Mouse (Mus musculus) CH12.LX (cell line): Measurements from ENCODE around the gene Rbm47. TPM values are rescaled to one million over a fixed set of nuclear protein-coding genes. Genes with fewer than 3 reads are reported as not detected.

Source experiments
- DNase-seq: peaks from one replicate; pipeline ENCODE4 v3.0.0-alpha.2; 2013; ENCODE audit errors: extremely low read depth
- H3K27ac ChIP-seq: 2 replicates; pipeline ENCODE4 v1.5.1; 2012; ENCODE audit warnings: low read depth, mild to moderate bottlenecking, control low read depth, moderate library complexity; ENCODE audit not compliant: insufficient read depth
- H3K27me3 ChIP-seq: replicated peaks from 2 replicates; pipeline ENCODE3; 2012; ENCODE audit warnings: inconsistent platforms
- H3K36me3 ChIP-seq, 2 experiments: replicated peaks in 1 of 2; 2 replicates each; pipeline versions ENCODE3 to v1.6.1; 2012; ENCODE audit warnings: inconsistent platforms in 1 of 2, low read length in 1 of 2, mild to moderate bottlenecking in 1 of 2, mixed read lengths in 1 of 2, moderate library complexity in 1 of 2; ENCODE audit not compliant: control insufficient read depth in 1 of 2, insufficient read depth in 1 of 2
- H3K4me1 ChIP-seq, 2 experiments: 2 replicates each; pipeline ENCODE4 v1.6.1; 2012; ENCODE audit warnings: inconsistent platforms in 1 of 2, moderate library complexity in 1 of 2; ENCODE audit not compliant: insufficient read depth in 2 of 2, control insufficient read depth in 1 of 2
- H3K4me2 ChIP-seq: 2 replicates; pipeline ENCODE4 v1.6.1; 2012; ENCODE audit warnings: low read depth, mild to moderate bottlenecking, control low read depth; ENCODE audit not compliant: poor library complexity, insufficient read depth, severe bottlenecking
- H3K4me3 ChIP-seq, 3 experiments: fragments of 150-350 bp in 1 of 3; sonication (generic) in 1 of 3; replicated peaks in 1 of 3; 2 replicates each; pipeline versions ENCODE3 to v1.5.1; 2011 to 2012; ENCODE audit warnings: low read depth in 2 of 3, low read length in 2 of 3, mild to moderate bottlenecking in 2 of 3, moderate library complexity in 2 of 3, control low read depth in 1 of 3, improper control_type of control experiment in 1 of 3, inconsistent platforms in 1 of 3, mixed read lengths in 1 of 3; ENCODE audit not compliant: poor library complexity in 1 of 3
- H3K79me2 ChIP-seq: replicated peaks from 2 replicates; pipeline ENCODE4 v1.6.1; 2012; ENCODE audit warnings: mild to moderate bottlenecking, moderate library complexity; ENCODE audit not compliant: control insufficient read depth, poor library complexity, insufficient read depth, severe bottlenecking; ENCODE audit errors: extremely low read depth
- H3K9ac ChIP-seq: 2 replicates; pipeline ENCODE4 v1.6.1; 2012; ENCODE audit warnings: low read depth, mild to moderate bottlenecking, control low read depth, moderate library complexity; ENCODE audit not compliant: insufficient read depth
- H3K9me3 ChIP-seq: replicated peaks from 2 replicates; pipeline ENCODE3; 2012; ENCODE audit warnings: low read length, inconsistent platforms, mixed read lengths
- BHLHE40 ChIP-seq: IDR thresholded peaks from 2 replicates; pipeline ENCODE4 v1.6.1; 2011; ENCODE audit warnings: mild to moderate bottlenecking, low read depth, low read length, improper control_type of control experiment
- CHD1 ChIP-seq: IDR thresholded peaks from 2 replicates; pipeline ENCODE4 v1.6.1; 2012; ENCODE audit warnings: low read depth, low read length, improper control_type of control experiment, inconsistent platforms
- CHD2 ChIP-seq: IDR thresholded peaks from 2 replicates; pipeline ENCODE4 v1.6.1; 2011; ENCODE audit warnings: low read length, improper control_type of control experiment
- E2F4 ChIP-seq: IDR thresholded peaks from 2 replicates; pipeline ENCODE4 v1.6.1; 2011; ENCODE audit warnings: low read depth, low read length, improper control_type of control experiment; ENCODE audit not compliant: insufficient replicate concordance
- EP300 ChIP-seq: IDR thresholded peaks from 2 replicates; pipeline ENCODE4 v1.6.1; 2011; ENCODE audit warnings: low read length, improper control_type of control experiment
- JUN ChIP-seq: IDR thresholded peaks from 2 replicates; pipeline ENCODE4 v1.6.1; 2011; ENCODE audit warnings: low read depth, mild to moderate bottlenecking, low read length, improper control_type of control experiment, moderate library complexity; ENCODE audit not compliant: insufficient read depth
- KAT2A ChIP-seq: IDR thresholded peaks from 2 replicates; pipeline ENCODE4 v1.6.1; 2012; ENCODE audit warnings: low read length, improper control_type of control experiment, inconsistent platforms; ENCODE audit not compliant: insufficient replicate concordance
- MAFK ChIP-seq: IDR thresholded peaks from 2 replicates; pipeline ENCODE4 v1.6.1; 2011; ENCODE audit warnings: low read length, improper control_type of control experiment; ENCODE audit not compliant: insufficient replicate concordance
- MAX ChIP-seq: IDR thresholded peaks from 2 replicates; pipeline ENCODE4 v1.6.1; 2011; ENCODE audit warnings: low read length, improper control_type of control experiment
- MAZ ChIP-seq: IDR thresholded peaks from 2 replicates; pipeline ENCODE4 v1.6.1; 2012; ENCODE audit warnings: low read depth, mild to moderate bottlenecking, inconsistent platforms, low read length, improper control_type of control experiment, moderate library complexity
- MXI1 ChIP-seq: IDR thresholded peaks from 2 replicates; pipeline ENCODE4 v1.6.1; 2011; ENCODE audit warnings: mild to moderate bottlenecking, low read depth, low read length, improper control_type of control experiment
- MYC ChIP-seq: IDR thresholded peaks from 2 replicates; pipeline ENCODE4 v1.6.1; 2011; ENCODE audit warnings: low read depth, mild to moderate bottlenecking, improper control_type of control experiment, low read length
- NELFE ChIP-seq: IDR thresholded peaks from 2 replicates; pipeline ENCODE4 v1.6.1; 2011; ENCODE audit warnings: low read depth, low read length, improper control_type of control experiment
- PAX5 ChIP-seq: IDR thresholded peaks from 2 replicates; pipeline ENCODE4 v1.6.1; 2012; ENCODE audit warnings: low read length, inconsistent platforms, mixed read lengths
- POLR2A ChIP-seq: IDR thresholded peaks from 2 replicates; pipeline ENCODE4 v1.6.1; 2011; ENCODE audit warnings: low read depth, mild to moderate bottlenecking, improper control_type of control experiment, low read length
- POLR2AphosphoS2 ChIP-seq: IDR thresholded peaks from 2 replicates; pipeline ENCODE4 v1.6.1; 2011; ENCODE audit warnings: low read depth, low read length, improper control_type of control experiment
- SIN3A ChIP-seq: IDR thresholded peaks from 2 replicates; pipeline ENCODE4 v1.6.1; 2012; ENCODE audit warnings: low read length, improper control_type of control experiment, inconsistent platforms
- TBP ChIP-seq: conservative IDR thresholded peaks from 2 replicates; pipeline ENCODE4 v1.6.1; 2011; ENCODE audit warnings: low read depth, low read length, improper control_type of control experiment
- USF1 ChIP-seq: IDR thresholded peaks from 2 replicates; pipeline ENCODE4 v1.6.1; 2014; ENCODE audit warnings: low read depth, mild to moderate bottlenecking, inconsistent platforms, low read length, improper control_type of control experiment
- ZKSCAN1 ChIP-seq: IDR thresholded peaks from 2 replicates; pipeline ENCODE4 v1.6.1; 2012; ENCODE audit warnings: low read depth, inconsistent platforms, low read length, improper control_type of control experiment, borderline replicate concordance
- ZMIZ1 ChIP-seq: IDR thresholded peaks from 2 replicates; pipeline ENCODE4 v1.6.1; 2012; ENCODE audit warnings: low read depth, mild to moderate bottlenecking, inconsistent platforms, low read length, improper control_type of control experiment
- dilution Hi-C: fragments of 300-500 bp; cut with MboI; formaldehyde crosslinking; loops from 2 replicates; pipeline ENCODE4 v1.14.3; 2020; ENCODE audit warnings: low sequenced_read_pairs; ENCODE audit not compliant: extremely low pct_unique_long_range_greater_than_20kb, extremely low pct_ligation_motif_present
- in situ Hi-C: fragments of 300-500 bp; cut with MboI; formaldehyde crosslinking; loops from 3 replicates; pipeline ENCODE4 v1.14.3; 2019; ENCODE audit warnings: low sequenced_read_pairs, low pct_ligation_motif_present, low pct_unique_long_range_greater_than_20kb, mixed read lengths
- polyA plus RNA-seq: library from polyadenylated mRNA; unstranded; fragments of >175 nt; gene quantifications from 2 replicates; pipeline ENCODE4 v1.2.1, GENCODE M21; 2012; ENCODE audit warnings: low read depth; ENCODE audit not compliant: insufficient read length
- total RNA-seq, 2 experiments: library from RNA; depleted of rRNA; stranded (reverse); fragments of 300-350 nt in 1 of 2; fragments of >200 nt in 1 of 2; gene quantifications; 2 replicates each; pipeline ENCODE4 v1.2.3; 2012 to 2014

The Rbm47 gene
- total and polyA plus RNA-seq, 3 experiments: 0.08 to 9.2 (median 1.1) TPM

GRCm38 (mm10) chr5:66026796-66027195, 146.1 kb downstream of the Rbm47 start:
- no peaks in the 10 kb centered on the region for H3K79me2 ChIP-seq
- H3K4me3 ChIP-seq: no peak overlapping the region
- in situ Hi-C loops (no loop called here), dilution Hi-C loops (no loop called here)
- H3K27ac ChIP-seq: no peak overlapping the region
- H3K27me3 ChIP-seq: no peaks in the 10 kb centered on the region
- DNase-seq: no peak
- no peak overlapping the region for H3K9ac ChIP-seq
- H3K9me3 ChIP-seq: no peaks in the 10 kb centered on the region
- H3K4me1 ChIP-seq: no peaks in the 10 kb centered on the region
- TF ChIP-seq ZMIZ1 (no peak), CHD1 (no peak), MXI1 (no peak), MAZ (no peak), MYC (no peak)
- peaks cover 13 to 41% of the 10 kb centered on the region in 2 experiments for H3K36me3 ChIP-seq
- no peak overlapping the region for H3K4me2 ChIP-seq

GRCm38 (mm10) chr5:66015449-66015961, 157.4 kb downstream of the Rbm47 start:
- H3K27ac ChIP-seq: no peak overlapping the region
- in situ Hi-C loops (no loop called here), dilution Hi-C loops (no loop called here)
- H3K9me3 ChIP-seq: no peaks in the 10 kb centered on the region
- peaks cover 0 to 8% of the 10 kb centered on the region in 2 experiments; a peak in 2 of 4 replicates for H3K4me1 ChIP-seq
- no peak overlapping the region for H3K4me2 ChIP-seq
- peaks cover 0 to 16% of the 10 kb centered on the region in 2 experiments for H3K36me3 ChIP-seq
- no peak for DNase-seq
- no peaks in the 10 kb centered on the region for H3K27me3 ChIP-seq
- H3K4me3 ChIP-seq: no peak overlapping the region
- no peak overlapping the region for H3K9ac ChIP-seq
- H3K79me2 ChIP-seq: no peaks in the 10 kb centered on the region
- TF ChIP-seq NELFE (no peak), EP300 (0 out of 2 replicates have a peak, but pooled peaks have one; percentile 13), TBP (no peak), PAX5 (no peak), ZKSCAN1 (no peak), MAFK (no peak), MAX (no peak), CHD2 (no peak), ZMIZ1 (no peak)

- Histone ChIP-seq H3K27ac (no peak overlapping the region), H3K9me3 (no peaks in the 10 kb centered on the region), H3K79me2 (no peaks in the 10 kb centered on the region), H3K9ac (no peak overlapping the region), H3K36me3 (peaks cover 0 to 13% of the 10 kb centered on the region in 2 experiments), H3K4me3 (no peak overlapping the region), H3K4me2 (no peak overlapping the region), H3K4me1 (peaks cover 0 to 8% of the 10 kb centered on the region in 2 experiments; a peak in 2 of 4 replicates), H3K27me3 (no peaks in the 10 kb centered on the region)
- TF ChIP-seq SIN3A: no peak
- no peak for TF ChIP-seq KAT2A
- TF ChIP-seq USF1: no peak
- no peak for TF ChIP-seq ZKSCAN1
- no peak for TF ChIP-seq JUN
- no peak for TF ChIP-seq MAZ
- no peak for TF ChIP-seq POLR2AphosphoS2
- no peak for TF ChIP-seq BHLHE40
- TF ChIP-seq EP300: no peak
- TF ChIP-seq POLR2A: no peak
- TF ChIP-seq E2F4: no peak
- TF ChIP-seq MAFK: no peak
- no peak for DNase-seq
- in situ Hi-C loops (no loop called here), dilution Hi-C loops (no loop called here)
Observed at GRCm38 (mm10) chr5:66014437-66014836, 158.5 kb downstream of the Rbm47 start.
